Mouse (Mus musculus) heart, adult 2 months (tissue): ENCODE results near the gene Bcl2l13. TPM values are rescaled to one million over a fixed set of nuclear protein-coding genes. Genes with fewer than 3 reads are reported as not detected.

Experiments used
- DNase-seq, 2 experiments: peaks; one replicate each; pipeline ENCODE4 v3.0.0; 2021
- H3K27ac ChIP-seq: fragments of 200-600 bp; 2 replicates; pipeline ENCODE4 v1.8.1; 2022
- H3K27me3 ChIP-seq: fragments of 200-500 bp; 2 replicates; pipeline ENCODE4 v1.6.1; 2012; ENCODE audit warnings: mild to moderate bottlenecking, low read length, inconsistent platforms, mixed read lengths; ENCODE audit not compliant: control insufficient read depth, insufficient read depth
- H3K36me3 ChIP-seq: fragments of 200-500 bp; 2 replicates; pipeline ENCODE4 v1.6.1; 2012; ENCODE audit warnings: low read length, inconsistent platforms; ENCODE audit not compliant: control insufficient read depth, insufficient read depth
- H3K4me1 ChIP-seq: fragments of 200-500 bp; 2 replicates; pipeline ENCODE4 v1.6.1; 2011; ENCODE audit warnings: low read length; ENCODE audit not compliant: control insufficient read depth, insufficient read depth
- H3K4me3 ChIP-seq: fragments of 200-600 bp; 2 replicates; pipeline ENCODE4 v1.8.1; 2022
- H3K79me2 ChIP-seq: fragments of 200-500 bp; replicated peaks from 2 replicates; pipeline ENCODE4 v1.6.1; 2012; ENCODE audit warnings: mild to moderate bottlenecking, inconsistent platforms, low read length, moderate library complexity, mixed read lengths; ENCODE audit not compliant: control insufficient read depth, insufficient read depth
- H3K9ac ChIP-seq: fragments of 200-500 bp; 2 replicates; pipeline ENCODE4 v1.6.1; 2012; ENCODE audit warnings: low read depth, mild to moderate bottlenecking, control low read depth, inconsistent platforms, low read length, mixed read lengths
- CTCF ChIP-seq: fragments of 200-600 bp; IDR thresholded peaks from 2 replicates; pipeline ENCODE4 v1.8.1; 2022; ENCODE audit warnings: antibody characterized with exemption, mild to moderate bottlenecking, moderate library complexity
- EP300 ChIP-seq: fragments of 200-500 bp; IDR thresholded peaks from 2 replicates; pipeline ENCODE4 v1.6.1; 2011; ENCODE audit warnings: low read depth, low read length, control low read depth; ENCODE audit not compliant: insufficient read depth
- POLR2A ChIP-seq: fragments of 200-500 bp; IDR thresholded peaks from 2 replicates; pipeline ENCODE4 v1.6.1; 2011; ENCODE audit warnings: mild to moderate bottlenecking, low read depth, low read length, control low read depth; ENCODE audit not compliant: insufficient read depth
- WGBS: fragments of 180-500 bp; shearing (Covaris S2); methylation state at CpG from one replicate; pipeline ENCODE4 v1.1.7; 2018; 5-methylcytosine and 5-hydroxymethylcytosine counted together
- intact Hi-C: fragments of 180-260 bp; cut with DNase I; formaldehyde crosslinking; loops from one replicate; pipeline ENCODE4 v1.15.1; 2025
- polyA plus RNA-seq: library from polyadenylated mRNA; depleted of rRNA; stranded (reverse); fragments of >200 nt; gene quantifications from 2 replicates; pipeline ENCODE4 v1.2.3, GENCODE M21; 2012
- total RNA-seq, 2 experiments: library from RNA; stranded (reverse); gene quantifications; 2 replicates each; pipeline ENCODE4 v1.2.3; 2021

Gene Bcl2l13
- total and polyA plus RNA-seq, 3 experiments, result 36.2 to 84.8 (median 72.5) TPM

GRCm38 (mm10) chr6:120795422-120796086 lies 40.5 kb upstream of the Bcl2l13 start:
- no peaks in the 10 kb centered on the region for H3K27me3 ChIP-seq
- intact Hi-C loops, result no loop called here
- H3K9ac ChIP-seq, result no peak overlapping the region
- H3K27ac ChIP-seq, result no peak overlapping the region
- no peak overlapping the region for H3K4me3 ChIP-seq
- TF ChIP-seq CTCF, result no peak
- TF ChIP-seq EP300, result no peak
- no peak for TF ChIP-seq POLR2A
- no peaks in the 10 kb centered on the region; the same call in 1 of the 2 replicates for H3K36me3 ChIP-seq
- DNase-seq, result peak in 1 of 2 experiments; percentile 14
- H3K4me1 ChIP-seq, result no peaks in the 10 kb centered on the region
- WGBS, result 46% methylated on average over 5 of the region's 5 CpGs
- no peaks in the 10 kb centered on the region for H3K79me2 ChIP-seq

GRCm38 (mm10) chr6:120796111-120796510 lies 39.9 kb upstream of the Bcl2l13 start:
- TF ChIP-seq POLR2A (no peak), CTCF (no peak), EP300 (no peak)
- no peak overlapping the region for H3K9ac ChIP-seq
- no peak overlapping the region for H3K27ac ChIP-seq
- no peaks in the 10 kb centered on the region for H3K79me2 ChIP-seq
- intact Hi-C loops, result no loop called here
- no peak for DNase-seq
- no peaks in the 10 kb centered on the region; the same call in 1 of the 2 replicates for H3K36me3 ChIP-seq
- H3K4me1 ChIP-seq, result no peaks in the 10 kb centered on the region
- H3K27me3 ChIP-seq, result no peaks in the 10 kb centered on the region
- 81% methylated on average over 2 of the region's 2 CpGs for WGBS
- H3K4me3 ChIP-seq, result no peak overlapping the region

- Histone ChIP-seq H3K27me3 (no peaks in the 10 kb centered on the region), H3K36me3 (no peaks in the 10 kb centered on the region; the same call in 1 of the 2 replicates), H3K9ac (no peak overlapping the region), H3K79me2 (no peaks in the 10 kb centered on the region), H3K27ac (no peak overlapping the region), H3K4me3 (no peak overlapping the region), H3K4me1 (no peaks in the 10 kb centered on the region)
- TF ChIP-seq CTCF (no peak), EP300 (no peak), POLR2A (no peak)
- intact Hi-C loops, result no loop called here
- WGBS, result 82% methylated on average over 7 of the region's 7 CpGs
- DNase-seq, result no peak
These were observed 38.0 kb upstream of the Bcl2l13 start for GRCm38 (mm10) chr6:120798019-120798418.

GRCm38 (mm10) chr6:120798905-120799304 lies 37.1 kb upstream of the Bcl2l13 start:
- Histone ChIP-seq H3K27me3 (no peaks in the 10 kb centered on the region), H3K4me1 (no peaks in the 10 kb centered on the region), H3K9ac (no peak overlapping the region), H3K79me2 (no peaks in the 10 kb centered on the region), H3K27ac (no peak overlapping the region), H3K4me3 (no peak overlapping the region), H3K36me3 (no peaks in the 10 kb centered on the region; the same call in 1 of the 2 replicates)
- WGBS, result 77% methylated on average over 4 of the region's 4 CpGs
- DNase-seq, result no peak
- no peak for TF ChIP-seq POLR2A
- no peak for TF ChIP-seq EP300
- no peak for TF ChIP-seq CTCF
- intact Hi-C loops, result no loop called here

GRCm38 (mm10) chr6:120799581-120800041 lies 36.4 kb upstream of the Bcl2l13 start:
- TF ChIP-seq EP300, result no peak
- no peak for TF ChIP-seq CTCF
- no peak for TF ChIP-seq POLR2A
- Histone ChIP-seq H3K27ac (no peak overlapping the region), H3K27me3 (no peaks in the 10 kb centered on the region), H3K36me3 (no peaks in the 10 kb centered on the region; the same call in 1 of the 2 replicates), H3K79me2 (no peaks in the 10 kb centered on the region), H3K9ac (no peak overlapping the region), H3K4me3 (no peak overlapping the region), H3K4me1 (no peaks in the 10 kb centered on the region)
- 87% methylated on average over 4 of the region's 4 CpGs for WGBS
- DNase-seq, result no peak
- intact Hi-C loops, result no loop called here

GRCm38 (mm10) chr6:120806999-120807737 lies 28.8 kb upstream of the Bcl2l13 start:
- no peak overlapping the region for H3K27ac ChIP-seq
- WGBS, result 84% methylated on average over 5 of the region's 5 CpGs
- H3K4me1 ChIP-seq, result no peaks in the 10 kb centered on the region

More at GRCm38 (mm10) chr6:120806999-120807737, 28.8 kb upstream of the Bcl2l13 start:
- H3K27me3 ChIP-seq, result no peaks in the 10 kb centered on the region
- H3K79me2 ChIP-seq, result no peaks in the 10 kb centered on the region
- no peak overlapping the region for H3K9ac ChIP-seq
- intact Hi-C loops, result no loop called here
- peaks cover 2% of the 10 kb centered on the region; the same call in 1 of the 2 replicates for H3K36me3 ChIP-seq
- H3K4me3 ChIP-seq, result no peak overlapping the region
- DNase-seq, result no peak
- TF ChIP-seq CTCF (no peak), POLR2A (no peak), EP300 (no peak)
